Mouse (Mus musculus): ENCODE measurements around the gene Cyp3a25. TPM values are rescaled to one million over a fixed set of nuclear protein-coding genes. Genes with fewer than 3 reads are reported as not detected.
"Not testable (repeated sequence)": the region's sequence is repeated elsewhere in the genome, so short reads cannot be mapped to it uniquely, and the experiment has no call there.

Gene Cyp3a25
- polyA plus RNA-seq (2015; fragmentation: Nextera tagmentation; extraction: Ambion mirVana) = 0.96 and 1.1 TPM in 2 replicates

DNA sequence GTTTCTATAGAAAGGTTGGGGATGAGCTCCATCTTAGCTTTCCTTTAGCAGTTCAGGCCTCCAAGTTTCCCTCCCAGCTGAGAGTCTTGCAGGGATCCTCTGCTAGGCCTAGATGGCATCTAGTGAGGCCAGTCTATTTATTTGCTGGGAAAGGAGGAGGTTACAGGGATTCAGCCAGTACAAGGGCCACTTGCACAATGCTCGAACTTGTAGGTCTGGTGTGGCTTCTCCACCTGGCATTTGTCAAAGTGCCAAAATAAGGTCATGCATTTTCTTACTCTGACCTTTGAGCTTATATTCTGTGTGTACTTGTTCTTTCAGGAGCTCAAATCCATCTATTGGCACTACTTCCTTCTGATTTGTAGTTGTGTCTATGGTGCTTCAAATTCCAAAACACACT lies at the start of gene Cyp3a25:
Gene Cyp3a25 (minus strand): TSS at position 110 of the 400 bp plus-strand sequence.
- H3K4me2 ChIP-seq (replicated peaks; ENCODE audit: low read depth); H3K9ac ChIP-seq (ENCODE audit: low read depth, low read length); H3K27me3 ChIP-seq (replicated peaks; ENCODE audit: control insufficient read depth, insufficient read depth, low read length); H3K36me3 ChIP-seq (ENCODE audit: control insufficient read depth, insufficient read depth); H3K4me3 ChIP-seq (ENCODE audit: low read depth, low read length); H3K4me1 ChIP-seq (replicated peaks; ENCODE audit: control insufficient read depth, insufficient read depth, low read length); H3K9me3 ChIP-seq (ENCODE audit: control insufficient read depth); ATAC-seq; H3K27ac ChIP-seq (ENCODE audit: low read depth, low read length): not testable (repeated sequence)
- WGBS = 64% methylated on average over 1 of the region's 1 CpGs

DNA sequence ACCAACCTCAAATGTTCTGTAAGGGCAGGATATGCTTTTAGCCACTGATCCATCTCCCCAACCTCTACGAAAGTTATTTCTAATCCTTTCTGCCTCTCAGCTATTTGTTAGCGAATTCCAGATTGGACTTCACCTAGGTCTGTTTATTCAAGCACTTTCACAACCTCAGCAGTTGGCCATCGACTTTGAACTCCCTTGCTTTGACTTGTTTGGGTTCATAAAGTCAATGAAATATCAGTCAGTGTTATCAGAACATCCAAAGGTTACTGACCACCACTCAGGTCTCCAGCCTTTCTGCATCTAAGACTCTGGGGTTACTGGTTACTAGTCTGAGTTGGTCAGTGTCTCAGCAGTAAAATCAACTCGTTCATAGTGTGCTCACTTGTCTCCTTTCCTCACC lies 11.7 kb upstream of the Cyp3a25 start:
- Histone ChIP-seq H3K36me3 (ENCODE audit: control insufficient read depth, insufficient read depth) (no peaks in the 10 kb centered on the region), H3K27ac (ENCODE audit: low read depth, low read length) (no peak overlapping the region), H3K4me3 (ENCODE audit: low read depth, low read length) (no peak overlapping the region), H3K4me2 (replicated peaks; ENCODE audit: low read depth) (no peak overlapping the region), H3K4me1 (replicated peaks; ENCODE audit: control insufficient read depth, insufficient read depth, low read length) (no peaks in the 10 kb centered on the region), H3K9ac (ENCODE audit: low read depth, low read length) (no peak overlapping the region), H3K27me3 (replicated peaks; ENCODE audit: control insufficient read depth, insufficient read depth, low read length) (no peaks in the 10 kb centered on the region), H3K9me3 (ENCODE audit: control insufficient read depth) (0 out of 2 replicates have a peak, but pooled peaks cover 3% of the 10 kb centered on the region)
- ATAC-seq = no peak
- no peak for TF ChIP-seq CTCF (IDR thresholded peaks at IDR 0.05; ENCODE audit: low read depth)
- WGBS = 50% methylated on average over 4 of the region's 4 CpGs

DNA sequence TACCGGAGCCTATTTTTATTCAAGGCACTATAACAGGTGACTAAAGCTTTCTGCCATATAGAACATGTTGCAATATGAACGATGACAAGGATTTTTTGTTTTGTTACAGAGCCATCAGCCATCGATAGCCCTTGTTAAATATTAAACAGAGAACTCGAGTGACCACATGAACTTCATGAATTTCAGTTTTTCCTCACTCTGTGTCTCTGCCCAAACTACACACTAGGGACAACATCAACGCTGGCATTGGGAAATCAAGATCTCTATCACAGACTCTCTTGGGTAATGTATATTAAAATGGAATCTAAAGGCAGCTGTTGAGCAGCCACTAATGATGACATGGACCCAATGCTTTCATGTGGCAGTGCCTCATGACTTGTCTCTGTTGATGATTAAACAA lies 8.9 kb upstream of the Cyp3a25 start:
- TF ChIP-seq CTCF (IDR thresholded peaks at IDR 0.05; ENCODE audit: low read depth) = no peak
- H3K9ac ChIP-seq (ENCODE audit: low read depth, low read length) = no peak overlapping the region
- no peak overlapping the region for H3K4me3 ChIP-seq (ENCODE audit: low read depth, low read length)
- no peaks in the 10 kb centered on the region for H3K27me3 ChIP-seq (replicated peaks; ENCODE audit: control insufficient read depth, insufficient read depth, low read length)
- no peak for ATAC-seq
- H3K27ac ChIP-seq (ENCODE audit: low read depth, low read length) = no peak overlapping the region
- no peaks in the 10 kb centered on the region for H3K9me3 ChIP-seq (ENCODE audit: control insufficient read depth)
- H3K4me1 ChIP-seq (replicated peaks; ENCODE audit: control insufficient read depth, insufficient read depth, low read length) = no peaks in the 10 kb centered on the region
- H3K36me3 ChIP-seq (ENCODE audit: control insufficient read depth, insufficient read depth) = no peaks in the 10 kb centered on the region
- H3K4me2 ChIP-seq (replicated peaks; ENCODE audit: low read depth) = no peak overlapping the region
- 66% methylated on average over 5 of the region's 5 CpGs for WGBS

DNA sequence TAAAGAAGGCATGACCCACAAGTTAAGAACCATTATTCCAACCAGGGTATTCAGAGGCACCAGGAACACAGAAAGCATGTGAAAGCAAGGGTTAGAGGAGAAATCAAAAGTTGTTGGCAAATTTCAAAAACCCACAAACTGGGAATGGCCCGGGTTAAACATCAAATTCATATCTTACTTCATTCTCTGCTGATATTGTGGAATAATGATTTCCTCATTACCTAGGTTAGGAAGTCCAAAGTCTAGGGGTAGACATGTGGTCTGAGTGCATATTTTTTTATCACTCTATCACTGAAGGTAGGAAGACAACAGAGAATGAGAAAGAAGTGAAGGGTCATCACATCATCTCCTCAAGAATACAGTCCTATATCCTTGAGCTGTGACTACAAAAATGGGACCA lies 1.8 kb upstream of the Cyp3a25 start:
- no peaks in the 10 kb centered on the region for H3K4me1 ChIP-seq (replicated peaks; ENCODE audit: control insufficient read depth, insufficient read depth, low read length)
- no peak overlapping the region for H3K4me2 ChIP-seq (replicated peaks; ENCODE audit: low read depth)
- 79% methylated on average over 1 of the region's 1 CpGs for WGBS
- TF ChIP-seq CTCF (IDR thresholded peaks at IDR 0.05; ENCODE audit: low read depth) = no peak
- no peak for ATAC-seq
- no peak overlapping the region for H3K9ac ChIP-seq (ENCODE audit: low read depth, low read length)
- H3K36me3 ChIP-seq (ENCODE audit: control insufficient read depth, insufficient read depth) = no peaks in the 10 kb centered on the region
- H3K27ac ChIP-seq (ENCODE audit: low read depth, low read length) = no peak overlapping the region
- H3K4me3 ChIP-seq (ENCODE audit: low read depth, low read length) = no peak overlapping the region
- no peaks in the 10 kb centered on the region for H3K9me3 ChIP-seq (ENCODE audit: control insufficient read depth)
- no peaks in the 10 kb centered on the region for H3K27me3 ChIP-seq (replicated peaks; ENCODE audit: control insufficient read depth, insufficient read depth, low read length)

DNA sequence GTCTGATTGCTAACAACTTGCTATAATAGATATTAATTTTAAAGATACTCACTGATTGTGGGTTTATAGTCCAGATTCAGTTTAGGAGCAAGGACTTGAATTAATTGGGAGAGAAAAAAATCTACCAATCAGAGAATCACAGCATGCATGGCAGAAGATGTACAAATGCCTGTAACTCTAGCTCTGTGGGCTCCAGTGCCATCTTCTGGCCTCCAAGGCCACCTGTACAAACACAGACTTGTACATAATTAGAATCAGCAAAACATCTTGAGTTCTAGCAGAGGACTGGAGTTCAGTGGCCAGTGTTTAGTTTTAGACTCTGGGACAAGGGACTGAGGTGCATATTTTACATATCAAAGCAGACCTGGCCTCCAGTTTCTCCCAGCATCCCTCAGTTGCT lies 42.3 kb downstream of the Cyp3a25 start:
- H3K4me2 ChIP-seq (replicated peaks; ENCODE audit: low read depth) = no peak overlapping the region
- H3K4me1 ChIP-seq (replicated peaks; ENCODE audit: control insufficient read depth, insufficient read depth, low read length) = no peaks in the 10 kb centered on the region
- no peak overlapping the region for H3K9ac ChIP-seq (ENCODE audit: low read depth, low read length)
- no peaks in the 10 kb centered on the region for H3K27me3 ChIP-seq (replicated peaks; ENCODE audit: control insufficient read depth, insufficient read depth, low read length)
- TF ChIP-seq CTCF (IDR thresholded peaks at IDR 0.05; ENCODE audit: low read depth) = no peak
- H3K4me3 ChIP-seq (ENCODE audit: low read depth, low read length) = no peak overlapping the region
- H3K36me3 ChIP-seq (ENCODE audit: control insufficient read depth, insufficient read depth) = no peaks in the 10 kb centered on the region
- no peak for ATAC-seq
- 0 out of 2 replicates have a peak, but pooled peaks cover 2% of the 10 kb centered on the region for H3K9me3 ChIP-seq (ENCODE audit: control insufficient read depth)
- H3K27ac ChIP-seq (ENCODE audit: low read depth, low read length) = no peak overlapping the region

Other genes starting within 250 kb of the Cyp3a25 start
- gene Cyp3a44, start 203.7 kb downstream of the Cyp3a25 start, polyA plus RNA-seq (2015; fragmentation: Nextera tagmentation; extraction: Ambion mirVana) = not detected in 2 replicates
- gene Cyp3a11, start 129.7 kb downstream of the Cyp3a25 start, polyA plus RNA-seq (2015; fragmentation: Nextera tagmentation; extraction: Ambion mirVana) = 0.26 and 0.29 TPM in 2 replicates
- gene Cyp3a59, start 69.6 kb upstream of the Cyp3a25 start, polyA plus RNA-seq (2015; fragmentation: Nextera tagmentation; extraction: Ambion mirVana) = not detected in 2 replicates
- not detected in 2 replicates for gene Gm5565, start 150.9 kb upstream of the Cyp3a25 start, polyA plus RNA-seq (2015; fragmentation: Nextera tagmentation; extraction: Ambion mirVana)
- gene Gm6309, start 161.1 kb upstream of the Cyp3a25 start, polyA plus RNA-seq (2015; fragmentation: Nextera tagmentation; extraction: Ambion mirVana) = not detected in 2 replicates
- 0.35 TPM in 1 of 2 replicates, not detected in the other for gene 1700001J03Rik, start 175.7 kb upstream of the Cyp3a25 start, polyA plus RNA-seq (2015; fragmentation: Nextera tagmentation; extraction: Ambion mirVana)
- gene Rnf6, start 211.9 kb upstream of the Cyp3a25 start, polyA plus RNA-seq (2015; fragmentation: Nextera tagmentation; extraction: Ambion mirVana) = 34.6 and 38.6 TPM in 2 replicates
- 24.6 and 27.3 TPM in 2 replicates for gene Cdk8, start 221.6 kb upstream of the Cyp3a25 start, polyA plus RNA-seq (2015; fragmentation: Nextera tagmentation; extraction: Ambion mirVana)

Measured in intestine, postnatal 0 days (tissue).